Mouse (Mus musculus): Measurements from ENCODE around the gene Coq9.
A peak's percentile ranks its signal among the peaks of the same experiment; 100 is the strongest.
"Not testable (repeated sequence)": the region's sequence is repeated elsewhere in the genome, so short reads cannot be mapped to it uniquely, and the experiment has no call there.

Coq9 gene

GRCm38 (mm10) chr8:94821381-94821780, 16.7 kb upstream of the Coq9 start:
- no peak for DNase-seq (ENCODE audit: low spot score in 2 of 2)

DNA sequence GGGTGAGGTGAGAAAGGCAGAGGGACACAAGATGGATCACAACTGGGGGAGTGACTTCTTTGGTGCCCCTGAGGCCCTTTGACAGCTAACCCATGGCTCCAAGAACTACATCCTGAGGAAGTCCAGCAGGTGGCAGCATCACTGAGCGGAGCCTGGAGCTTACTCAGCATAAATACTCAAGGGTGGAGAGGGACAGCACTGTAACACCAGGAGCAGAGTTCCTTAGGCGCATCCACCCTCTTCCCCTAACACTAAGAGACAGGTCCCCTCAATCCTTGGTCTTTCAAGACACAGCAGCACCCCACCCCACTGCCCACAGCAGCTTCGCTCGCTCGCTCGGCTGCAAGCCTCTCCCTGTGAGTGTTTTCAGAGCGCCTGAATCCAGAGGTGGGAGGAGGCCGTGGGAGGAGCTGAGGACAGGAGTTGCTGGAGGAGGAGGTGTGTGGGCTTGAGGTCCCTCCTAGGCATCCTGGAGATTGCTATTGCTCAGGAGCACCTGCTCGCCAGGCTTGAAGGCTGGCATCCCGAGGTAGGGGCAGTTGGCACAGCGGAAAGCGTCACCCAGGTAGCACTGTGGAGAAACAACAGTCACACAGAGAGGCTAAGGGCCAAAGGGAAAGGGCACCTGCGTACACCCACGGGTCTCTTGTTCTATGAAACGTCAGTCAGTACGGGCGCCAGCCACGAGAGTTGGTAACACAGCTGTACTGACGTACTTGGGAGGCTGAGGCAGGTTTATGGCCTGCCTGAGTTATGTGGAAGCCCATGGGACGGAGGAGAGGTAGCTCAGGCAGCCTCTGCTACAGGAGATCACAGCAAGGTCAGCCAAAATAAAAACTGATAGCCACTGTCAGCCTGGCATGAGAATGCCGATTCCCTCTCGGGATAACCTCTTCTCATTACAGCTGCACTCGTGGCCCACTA, 15.2 kb upstream of the Coq9 start:
- no peak for DNase-seq (ENCODE audit: low spot score in 2 of 2)

GRCm38 (mm10) chr8:94825170-94825569, 13.0 kb upstream of the Coq9 start:
- no peak for DNase-seq (ENCODE audit: low spot score in 2 of 2)

- DNase-seq (ENCODE audit: low spot score in 2 of 2), result no peak
Measured at GRCm38 (mm10) chr8:94826210-94826609, 11.9 kb upstream of the Coq9 start.

DNA sequence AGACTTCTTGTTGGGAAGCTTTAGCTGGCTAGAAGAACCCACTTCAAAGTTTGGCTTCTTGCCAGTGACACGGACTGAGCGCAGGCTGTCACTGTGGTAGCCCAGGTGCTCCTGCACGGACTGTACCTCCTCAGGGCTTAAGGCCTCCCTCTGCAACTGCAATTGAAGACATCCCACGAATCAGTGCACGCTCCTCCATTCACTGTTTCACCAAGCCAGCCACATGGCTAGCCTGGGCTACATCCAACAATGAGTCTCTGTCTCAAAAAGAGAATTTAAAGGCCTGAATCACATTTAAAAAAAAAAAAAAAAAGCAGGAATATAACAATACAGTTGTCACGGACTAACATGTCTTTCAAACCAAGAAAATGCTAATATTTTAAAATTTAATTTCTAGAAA, 9.8 kb upstream of the Coq9 start:
- no peak for DNase-seq (ENCODE audit: low spot score in 2 of 2)

DNA sequence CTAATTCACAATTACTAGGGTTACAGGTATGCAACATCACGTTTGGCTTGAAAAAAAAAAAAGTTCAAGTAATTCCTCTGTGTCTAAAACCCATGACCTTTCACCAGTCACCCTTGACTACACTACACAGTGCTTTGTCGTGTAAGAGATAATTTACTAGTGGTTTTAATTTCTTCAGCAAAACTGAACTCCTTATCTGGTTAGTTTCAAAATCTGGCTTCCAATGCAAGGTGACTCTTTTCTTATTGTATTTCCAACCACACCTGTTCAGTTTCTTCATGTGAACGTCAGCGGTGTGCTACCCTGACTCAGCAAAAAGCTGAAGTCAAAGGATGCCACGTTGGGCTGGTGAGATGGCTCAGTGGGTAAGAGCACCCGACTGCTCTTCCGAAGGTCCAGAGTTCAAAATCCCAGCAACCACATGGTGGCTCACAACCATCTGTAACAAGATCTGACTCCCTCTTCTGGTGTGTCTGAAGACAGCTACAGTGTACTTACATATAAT, 4.2 kb upstream of the Coq9 start:
- DNase-seq (ENCODE audit: low spot score in 2 of 2), result not testable (repeated sequence)

GRCm38 (mm10) chr8:94835751-94836150, 2.4 kb upstream of the Coq9 start:
- not testable (repeated sequence) for DNase-seq (ENCODE audit: low spot score in 2 of 2)

GRCm38 (mm10) chr8:94836456-94837240, 1.5 kb upstream of the Coq9 start:
- DNase-seq (ENCODE audit: low spot score in 2 of 2), result no peak

DNA sequence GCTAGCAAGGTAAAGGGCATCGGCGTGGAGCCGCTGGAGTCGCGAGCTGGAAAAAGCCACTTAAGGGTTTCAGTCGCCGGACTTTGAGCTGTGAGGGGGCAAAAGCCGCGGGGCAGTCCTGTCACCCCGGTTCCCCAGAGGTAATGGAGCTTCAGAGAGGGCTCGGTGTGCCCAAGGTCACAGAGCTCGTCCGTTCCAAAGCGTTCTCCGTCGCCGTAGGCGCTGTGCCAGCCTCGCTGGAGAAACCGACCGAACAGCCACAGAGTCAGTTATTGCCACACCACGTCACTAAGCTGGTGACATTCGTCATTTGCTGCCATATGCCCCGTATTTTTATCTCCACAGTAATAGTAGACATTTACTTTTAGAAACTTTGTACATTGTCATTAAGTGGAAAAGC, 479 bp downstream of the Coq9 start:
- DNase-seq (ENCODE audit: low spot score in 2 of 2), result peak in 1 of 2 experiments; percentile 70

- DNase-seq (ENCODE audit: low spot score in 2 of 2), result no peak
Measured at GRCm38 (mm10) chr8:94841183-94841582, 3.1 kb downstream of the Coq9 start.

DNA sequence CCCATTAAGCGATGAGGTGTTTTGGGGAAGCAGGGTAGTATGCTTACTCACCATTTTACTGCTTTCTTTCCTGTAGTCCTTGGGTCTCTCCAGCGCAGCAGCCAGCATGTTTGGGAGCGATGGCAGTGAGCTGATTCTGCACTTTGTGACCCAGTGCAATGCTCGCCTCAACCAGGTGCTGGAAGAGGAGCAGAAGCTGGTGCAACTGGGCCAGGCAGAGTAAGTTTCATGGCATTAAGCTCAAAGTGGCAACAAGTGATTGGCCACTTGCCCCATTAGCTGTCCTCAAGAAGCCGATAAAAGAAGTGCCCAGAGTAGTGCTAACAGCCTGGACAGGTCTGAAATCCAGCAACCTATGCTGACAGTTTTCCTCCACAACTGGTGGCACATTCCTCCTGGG, 11.9 kb downstream of the Coq9 start:
- no peak for DNase-seq (ENCODE audit: low spot score in 2 of 2)

- not testable (repeated sequence) for DNase-seq (ENCODE audit: low spot score in 2 of 2)
Measured at GRCm38 (mm10) chr8:94854761-94855160, 16.6 kb downstream of the Coq9 start.

DNA sequence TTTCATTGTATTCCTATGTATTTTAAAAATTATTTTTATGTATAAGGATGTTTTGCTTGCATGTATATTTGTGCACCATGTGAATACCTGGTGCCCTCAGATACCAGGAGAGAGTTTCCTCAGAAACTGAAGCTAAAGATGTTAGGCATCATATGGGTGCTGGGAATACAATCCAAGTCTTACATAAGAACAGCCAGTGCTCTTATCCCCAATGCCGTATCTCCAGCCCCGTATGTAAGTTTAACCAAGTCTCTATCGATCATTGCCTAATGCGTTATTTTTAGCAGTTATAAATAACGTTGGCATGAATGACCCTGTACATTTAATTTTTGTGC, 18.9 kb downstream of the Coq9 start:
- DNase-seq (ENCODE audit: low spot score in 2 of 2), result no peak

GRCm38 (mm10) chr8:94857346-94858173, 19.4 kb downstream of the Coq9 start, which contains the start of gene Polr2c:
TSS of gene Polr2c (plus strand) at chr8:94857450.
- DNase-seq (ENCODE audit: low spot score in 2 of 2), result peak; percentile 77 to 87

DNA sequence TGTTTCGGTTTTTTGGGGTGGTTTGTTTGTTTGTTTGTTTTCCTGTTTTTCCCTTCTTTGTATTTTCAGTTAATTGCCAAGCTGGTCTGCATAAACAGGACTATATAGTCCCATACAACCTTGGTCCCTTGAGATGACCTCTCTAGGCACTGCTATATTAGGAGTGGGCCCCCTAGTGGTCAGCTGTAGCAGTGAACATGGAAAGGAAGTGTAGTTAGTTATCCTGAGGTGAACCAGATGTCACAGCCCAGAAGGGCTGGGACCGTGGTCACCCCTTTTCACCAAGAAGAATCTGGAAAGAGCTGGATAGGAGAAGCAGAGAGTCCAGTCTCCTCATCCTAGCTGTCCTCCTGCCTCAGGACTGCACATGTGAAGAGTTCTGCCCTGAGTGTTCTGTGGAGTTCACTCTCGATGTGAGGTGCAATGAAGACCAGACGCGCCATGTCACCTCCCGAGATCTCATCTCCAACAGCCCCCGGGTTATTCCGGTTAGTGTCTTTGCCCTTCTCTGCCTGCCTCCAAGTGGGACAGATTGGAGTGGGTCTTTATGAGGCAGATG, 23.3 kb downstream of the Coq9 start:
- peak in 1 of 2 experiments; percentile 36 for DNase-seq (ENCODE audit: low spot score in 2 of 2)

DNA sequence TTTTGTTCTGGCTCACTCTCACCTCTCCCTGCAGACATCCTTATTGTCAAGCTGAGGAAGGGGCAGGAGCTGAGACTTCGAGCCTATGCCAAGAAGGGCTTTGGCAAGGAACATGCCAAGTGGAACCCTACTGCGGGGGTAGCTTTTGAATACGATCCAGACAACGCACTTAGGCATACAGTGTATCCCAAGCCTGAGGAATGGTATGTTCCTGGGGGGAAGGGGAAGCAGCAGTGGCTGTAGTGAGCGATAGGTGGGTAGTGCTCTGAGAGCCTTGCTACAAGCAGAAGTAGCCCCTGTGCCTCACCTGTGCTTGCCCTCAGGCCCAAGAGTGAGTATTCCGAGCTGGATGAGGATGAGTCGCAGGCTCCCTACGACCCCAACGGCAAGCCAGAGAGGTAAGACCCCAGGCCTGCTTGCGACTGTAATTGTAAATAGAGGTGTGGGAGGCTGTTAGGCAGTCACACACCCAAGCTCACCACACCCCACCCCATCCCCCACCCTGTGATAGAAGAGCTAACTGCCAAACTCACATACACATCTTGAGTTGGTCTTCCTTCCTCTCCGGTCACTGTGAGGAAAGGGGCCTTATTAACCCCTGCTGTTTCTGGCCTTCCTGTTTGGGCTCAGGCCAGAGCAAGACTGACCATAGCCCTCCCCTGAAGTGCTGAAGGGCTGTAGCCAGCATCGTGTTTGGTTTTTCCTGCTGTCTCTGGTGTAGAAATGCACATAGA, 24.5 kb downstream of the Coq9 start:
- no peak for DNase-seq (ENCODE audit: low spot score in 2 of 2)

- no peak for DNase-seq (ENCODE audit: low spot score in 2 of 2)
Measured at GRCm38 (mm10) chr8:94863897-94864673, 26.0 kb downstream of the Coq9 start.

GRCm38 (mm10) chr8:94865292-94865691, 27.2 kb downstream of the Coq9 start:
- no peak for DNase-seq (ENCODE audit: low spot score in 2 of 2)

DNA sequence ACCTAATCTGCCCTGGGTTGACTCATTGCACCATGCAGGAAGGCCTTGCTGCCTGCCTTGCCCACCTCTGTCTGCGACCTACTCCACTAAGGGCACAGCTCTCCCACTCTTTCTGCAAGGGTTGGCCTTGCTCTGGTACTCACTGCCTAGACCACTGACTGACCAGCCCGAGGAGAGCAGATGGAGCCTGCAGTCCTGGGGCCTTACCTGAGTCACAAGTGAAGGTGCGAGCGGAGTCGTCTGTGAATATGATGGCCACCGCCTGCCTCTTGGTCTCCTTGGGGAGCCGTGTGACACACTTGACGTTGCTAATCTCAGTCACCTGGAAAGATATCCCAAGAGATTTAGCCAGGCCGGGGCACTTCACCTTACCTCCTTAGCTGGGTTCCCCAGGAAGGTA, 28.8 kb downstream of the Coq9 start:
- no peak for DNase-seq (ENCODE audit: low spot score in 2 of 2)

GRCm38 (mm10) chr8:94869146-94869545, 31.0 kb downstream of the Coq9 start:
- DNase-seq (ENCODE audit: low spot score in 2 of 2), result no peak
